In the genomic region with DNA sequence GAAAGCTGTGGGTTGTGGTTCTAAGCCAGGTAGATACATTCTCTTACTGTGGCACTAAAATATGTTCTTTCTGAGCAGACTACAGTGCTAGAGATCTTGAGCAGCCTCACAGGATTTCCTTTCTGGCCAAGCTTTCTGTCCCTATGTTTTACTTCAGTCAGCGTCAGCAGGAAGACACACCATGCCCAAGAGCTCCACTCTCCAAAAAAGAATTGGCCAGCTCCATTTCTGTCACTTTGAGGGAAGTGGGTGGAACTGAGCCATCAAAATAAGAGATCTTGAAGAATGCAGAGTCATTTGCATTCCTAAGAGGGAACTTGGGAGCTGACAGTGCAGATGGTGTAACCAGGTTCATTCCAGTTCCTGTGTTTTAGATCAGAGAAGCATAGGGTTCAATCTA, we compare ENCODE assay signal across 31 mouse cellular contexts. TPM values are rescaled to one million over a fixed set of nuclear protein-coding genes. Genes with fewer than 3 reads are reported as not detected.
DNase-seq lines count a peak whose midpoint lies in the region; ATAC-seq and TF ChIP-seq lines count a peak whose summit lies in the region.
"Had no signal": no experiment of that assay in that cellular context is flagged by ENCODE, and none has a peak within 500 bp of the region (broad histone marks: within the 10 kb centered on the region; RNA-seq: fewer than 3 reads in every experiment).

No protein-coding gene starts in this region.

- H3K9ac ChIP-seq in forebrain, postnatal 0 days: no peak overlapping the region
- no peak overlapping the region for H3K9ac ChIP-seq in forebrain, embryonic 11.5 days (ENCODE audit: low read length)
- H3K9ac ChIP-seq: forebrain, embryonic 12.5 days; hindbrain, embryonic 14.5 days; liver, embryonic 15.5 days; lung, embryonic 15.5 days; neural tube, embryonic 13.5 days had no signal

- no peak overlapping the region for H3K4me2 ChIP-seq in forebrain, postnatal 0 days (ENCODE audit: low read depth)
- H3K4me2 ChIP-seq in forebrain, embryonic 11.5 days (ENCODE audit: low read depth, low read length, severe bottlenecking): no peak overlapping the region
- H3K4me2 ChIP-seq: forebrain, embryonic 12.5 days; hindbrain, embryonic 14.5 days; liver, embryonic 15.5 days; lung, embryonic 15.5 days; neural tube, embryonic 13.5 days had no signal

- no peaks in the 10 kb centered on the region for H3K36me3 ChIP-seq in forebrain, postnatal 0 days (ENCODE audit: insufficient read depth)
- H3K36me3 ChIP-seq in forebrain, embryonic 11.5 days (ENCODE audit: control insufficient read depth, insufficient read depth, low read length): no peaks in the 10 kb centered on the region
- H3K36me3 ChIP-seq: forebrain, embryonic 12.5 days; liver, embryonic 15.5 days; lung, embryonic 15.5 days; midbrain, embryonic 10.5 days; neural tube, embryonic 13.5 days had no signal

- H3K27me3 ChIP-seq in forebrain, postnatal 0 days (ENCODE audit: insufficient read depth, low read length): no peaks in the 10 kb centered on the region
- H3K27me3 ChIP-seq in forebrain, embryonic 11.5 days (ENCODE audit: control insufficient read depth, insufficient read depth, low read length): no peaks in the 10 kb centered on the region
- H3K27me3 ChIP-seq: forebrain, embryonic 12.5 days; liver, embryonic 15.5 days; lung, embryonic 15.5 days; neural tube, embryonic 13.5 days had no signal

- no peak for TF ChIP-seq CTCF in forebrain, postnatal 0 days (IDR thresholded peaks at IDR 0.05; ENCODE audit: low read depth)

- WGBS in forebrain, postnatal 0 days: 65% methylated on average over 1 of the region's 1 CpGs
- 82% methylated on average over 1 of the region's 1 CpGs for WGBS in forebrain, embryonic 11.5 days

- no peaks in the 10 kb centered on the region for H3K9me3 ChIP-seq in forebrain, postnatal 0 days (ENCODE audit: low read length)
- no peaks in the 10 kb centered on the region for H3K9me3 ChIP-seq in forebrain, embryonic 11.5 days (ENCODE audit: control insufficient read depth, low read length)
- H3K9me3 ChIP-seq: forebrain, embryonic 12.5 days; liver, embryonic 15.5 days; lung, embryonic 15.5 days; midbrain, embryonic 10.5 days; neural tube, embryonic 13.5 days had no signal

- peak; percentile 4 for DNase-seq in forebrain, postnatal 0 days
- no peak for DNase-seq in forebrain, embryonic 11.5 days (ENCODE audit: low spot score)
- peak; percentile 64 for DNase-seq in right cerebral cortex, adult 18-20 months
- DNase-seq in right cerebral cortex, postnatal 14 days: no peak
- DNase-seq in left cerebral cortex, adult 8-10 months (ENCODE audit: low spot score in 2 of 2): peak; percentile 2 to 24
- peak; percentile 72 for DNase-seq in telencephalon, adult 2 months (ENCODE audit: low read depth, low spot score)
- DNase-seq in kidney, postnatal 4 days: no peak
- DNase-seq: adrenal gland, postnatal 25 days; cerebellum, adult 11 months; cerebellum, postnatal 10 days; gastrocnemius, postnatal 36 days; heart, postnatal 4 days; kidney, adult 18-20 months; kidney, postnatal 10 days; lung, postnatal 4 days; retina, postnatal 1 day; spleen, adult 18-20 months had no signal

- H3K4me1 ChIP-seq in forebrain, postnatal 0 days (ENCODE audit: insufficient read depth): no peaks in the 10 kb centered on the region
- no peaks in the 10 kb centered on the region for H3K4me1 ChIP-seq in forebrain, embryonic 11.5 days (replicated peaks; ENCODE audit: control insufficient read depth, insufficient read depth, low read length)
- H3K4me1 ChIP-seq: forebrain, embryonic 12.5 days; liver, embryonic 15.5 days; lung, embryonic 15.5 days; midbrain, embryonic 10.5 days; neural tube, embryonic 13.5 days had no signal

- 0 out of 2 replicates have a peak, but pooled peaks have one; percentile 8 for ATAC-seq in forebrain, postnatal 0 days
- ATAC-seq in forebrain, embryonic 11.5 days (replicated peaks; ENCODE audit: low FRiP score): no peak
- ATAC-seq in granulocyte monocyte progenitor cell, adult 5-6 weeks (replicated peaks; ENCODE audit: poor library complexity, severe bottlenecking): no peak
- ATAC-seq: inflammation-experienced regulatory T-cells, adult 6 months; midbrain, embryonic 16.5 days had no signal

- H3K4me3 ChIP-seq in forebrain, postnatal 0 days (ENCODE audit: low read depth, low read length): no peak overlapping the region
- no peak overlapping the region for H3K4me3 ChIP-seq in forebrain, embryonic 11.5 days (ENCODE audit: low read depth, low read length)
- H3K4me3 ChIP-seq: forebrain, embryonic 12.5 days; layer of hippocampus, adult 2 months; liver, embryonic 15.5 days; lung, embryonic 15.5 days; midbrain, embryonic 10.5 days; myocyte; neural tube, embryonic 13.5 days had no signal

- H3K27ac ChIP-seq in forebrain, postnatal 0 days (ENCODE audit: low read depth, low read length): no peak overlapping the region
- no peak overlapping the region for H3K27ac ChIP-seq in forebrain, embryonic 11.5 days (ENCODE audit: low read depth, low read length)
- H3K27ac ChIP-seq: forebrain, embryonic 12.5 days; hindbrain, embryonic 14.5 days; layer of hippocampus, adult 2 months; liver, embryonic 15.5 days; lung, embryonic 15.5 days; midbrain, embryonic 10.5 days; neural tube, embryonic 13.5 days had no signal

RNA-seq across cellular contexts. Expression of gene Gm10521, which starts 8.5 kb away (rescaled TPM):
- 0.08 TPM in 1 of 2 replicates, not detected in the other for total RNA-seq in forebrain, postnatal 0 days (2014; rRNA removed)
- not detected in 2 replicates for polyA plus RNA-seq in forebrain, postnatal 0 days (2015; fragmentation: Nextera tagmentation; extraction: Ambion mirVana)
- polyA plus RNA-seq in forebrain, embryonic 11.5 days (2014; fragmentation: Nextera tagmentation; extraction: Ambion mirVana): not detected in 2 replicates
- total RNA-seq in left cerebral cortex, adult 8-10 months (2022): under 1 TPM in 3 of 4 experiments, not detected in 1; 0.25 to 0.37 (median 0.33) TPM
- total RNA-seq in granulocyte monocyte progenitor cell, adult 5-6 weeks (2014; fragmentation: Nextera tagmentation): 1.6 and 2.3 TPM in 2 replicates
- 1.3 and 1.9 TPM in 2 replicates for total RNA-seq in granulocyte monocyte progenitor cell, adult 5-6 weeks (2017)
- total RNA-seq: gastrocnemius, postnatal 36 days had no signal
- polyA plus RNA-seq: embryonic facial prominence, embryonic 11.5 days; forebrain, embryonic 12.5 days; heart, embryonic 16.5 days; hindbrain, embryonic 14.5 days; liver, embryonic 15.5 days; lung, embryonic 15.5 days; midbrain, embryonic 10.5 days; midbrain, embryonic 16.5 days; myocyte; neural tube, embryonic 13.5 days had no signal

RNA-seq across cellular contexts. Expression of gene Slamf6, which starts 30.3 kb away (rescaled TPM):
- not detected in 2 replicates for total RNA-seq in forebrain, postnatal 0 days (2014; rRNA removed)
- 0.14 and 0.34 TPM in 2 replicates for polyA plus RNA-seq in forebrain, postnatal 0 days (2015; fragmentation: Nextera tagmentation; extraction: Ambion mirVana)
- polyA plus RNA-seq in forebrain, embryonic 11.5 days (2014; fragmentation: Nextera tagmentation; extraction: Ambion mirVana): 0.11 TPM in 1 of 2 replicates, not detected in the other
- total RNA-seq in left cerebral cortex, adult 8-10 months (2022): 1 to 10 TPM in 1 of 4 experiments, under 1 TPM in 1, not detected in 2; 0.68 to 2.0 TPM
- total RNA-seq in granulocyte monocyte progenitor cell, adult 5-6 weeks (2014; fragmentation: Nextera tagmentation): 1.9 and 4.8 TPM in 2 replicates
- 1.4 and 4.7 TPM in 2 replicates for total RNA-seq in granulocyte monocyte progenitor cell, adult 5-6 weeks (2017)
- total RNA-seq: layer of hippocampus, adult 2 months had no signal
- polyA plus RNA-seq: embryonic facial prominence, embryonic 11.5 days; forebrain, embryonic 12.5 days; midbrain, embryonic 10.5 days; midbrain, embryonic 16.5 days; myocyte; testis, adult 2 months had no signal

RNA-seq across cellular contexts. Expression of gene Cd84, which starts 47.5 kb away (rescaled TPM):
- total RNA-seq in forebrain, postnatal 0 days (2014; rRNA removed): 2.6 and 3.4 TPM in 2 replicates
- 1.8 and 2.3 TPM in 2 replicates for polyA plus RNA-seq in forebrain, postnatal 0 days (2015; fragmentation: Nextera tagmentation; extraction: Ambion mirVana)
- polyA plus RNA-seq in forebrain, embryonic 11.5 days (2014; fragmentation: Nextera tagmentation; extraction: Ambion mirVana): 0.69 and 0.87 TPM in 2 replicates
- 10 to 100 TPM in 1 of 4 experiments, 1 to 10 TPM in 3; 2.5 to 12.7 (median 5.4) TPM for total RNA-seq in left cerebral cortex, adult 8-10 months (2022)
- 27.8 and 46.4 TPM in 2 replicates for total RNA-seq in granulocyte monocyte progenitor cell, adult 5-6 weeks (2014; fragmentation: Nextera tagmentation)
- 65.1 and 76.7 TPM in 2 replicates for total RNA-seq in granulocyte monocyte progenitor cell, adult 5-6 weeks (2017)
- polyA plus RNA-seq: myocyte had no signal

Comparison
In these comparisons a context has a peak if more than half of its experiments do, and no peak if none do; other contexts are left out.
1. DNase-seq: peak in forebrain, postnatal 0 days (single experiment), right cerebral cortex, adult 18-20 months (single experiment), left cerebral cortex, adult 8-10 months (2 of 2) and telencephalon, adult 2 months (single experiment); none in forebrain, embryonic 11.5 days (single experiment), right cerebral cortex, postnatal 14 days (single experiment) and kidney, postnatal 4 days (0 of 2).